Mouse (Mus musculus) MEL (cell line): ENCODE data around the gene Syn3. TPM values are rescaled to one million over a fixed set of nuclear protein-coding genes. Genes with fewer than 3 reads are reported as not detected.

ENCODE experiments used
- DNase-seq: peaks from one replicate; pipeline ENCODE4 v3.0.0; 2011; ENCODE audit warnings: low read depth, low spot score
- H3K27ac ChIP-seq: 2 replicates; pipeline ENCODE4 v1.5.1; 2012; ENCODE audit warnings: low read depth, mild to moderate bottlenecking, control low read depth, low read length, moderate library complexity; ENCODE audit not compliant: control insufficient read depth
- H3K27me3 ChIP-seq, 2 experiments: fragments of 150-350 bp in 1 of 2; sonication (generic) in 1 of 2; 2 replicates each; pipeline ENCODE4 v1.6.1; 2012; ENCODE audit warnings: low read length in 2 of 2, mild to moderate bottlenecking in 2 of 2, improper control_type of control experiment in 1 of 2, moderate library complexity in 1 of 2; ENCODE audit not compliant: insufficient read depth in 2 of 2, control insufficient read depth in 1 of 2
- H3K36me3 ChIP-seq, 2 experiments: 2 replicates each; pipeline ENCODE4 v1.6.1; 2012 to 2014; ENCODE audit warnings: low read length in 2 of 2, improper control_type of control experiment in 1 of 2, inconsistent platforms in 1 of 2, mild to moderate bottlenecking in 1 of 2; ENCODE audit not compliant: insufficient read depth in 2 of 2, control insufficient read depth in 1 of 2
- H3K4me1 ChIP-seq, 2 experiments: fragments of 150-350 bp in 1 of 2; sonication (generic) in 1 of 2; 2 replicates each; pipeline ENCODE4 v1.6.1; 2012; ENCODE audit warnings: low read length in 2 of 2, improper control_type of control experiment in 1 of 2, mild to moderate bottlenecking in 1 of 2; ENCODE audit not compliant: insufficient read depth in 2 of 2, control insufficient read depth in 1 of 2
- H3K4me3 ChIP-seq, 2 experiments: fragments of 150-350 bp in 1 of 2; sonication (generic) in 1 of 2; 2 replicates each; pipeline ENCODE4 v1.5.1; 2012; ENCODE audit warnings: low read depth in 2 of 2, low read length in 2 of 2, mild to moderate bottlenecking in 2 of 2, moderate library complexity in 2 of 2, control low read depth in 1 of 2, improper control_type of control experiment in 1 of 2; ENCODE audit not compliant: control insufficient read depth in 1 of 2, insufficient read depth in 1 of 2
- H3K79me2 ChIP-seq: 2 replicates; pipeline ENCODE4 v1.6.1; 2012; ENCODE audit warnings: mild to moderate bottlenecking, low read length, moderate library complexity; ENCODE audit not compliant: control insufficient read depth, poor library complexity, insufficient read depth
- H3K9ac ChIP-seq: 2 replicates; pipeline ENCODE4 v1.6.1; 2012; ENCODE audit warnings: low read depth, mild to moderate bottlenecking, control low read depth, low read length, moderate library complexity; ENCODE audit not compliant: control insufficient read depth, poor library complexity, severe bottlenecking
- H3K9me3 ChIP-seq: fragments of 150-350 bp; sonication (generic); replicated peaks from 2 replicates; pipeline ENCODE4 v1.6.1; 2012; ENCODE audit warnings: mild to moderate bottlenecking, low read length, improper control_type of control experiment, moderate library complexity; ENCODE audit not compliant: insufficient read depth
- CTCF ChIP-seq, 3 experiments: IDR thresholded peaks in 2 of 3; conservative IDR thresholded peaks in 1 of 3; 2 replicates each; pipeline ENCODE4 v1.5.1; 2011 to 2012; ENCODE audit warnings: low read length in 3 of 3, low read depth in 2 of 3, mild to moderate bottlenecking in 2 of 3, improper control_type of control experiment in 1 of 3, inconsistent platforms in 1 of 3, mixed read lengths in 1 of 3, moderate library complexity in 1 of 3; ENCODE audit not compliant: control insufficient read depth in 1 of 3, insufficient read depth in 1 of 3, poor library complexity in 1 of 3, severe bottlenecking in 1 of 3
- E2F4 ChIP-seq: IDR thresholded peaks from 2 replicates; pipeline ENCODE4 v1.6.1; 2011; ENCODE audit warnings: low read depth, low read length, improper control_type of control experiment, borderline replicate concordance
- ELF1 ChIP-seq: IDR thresholded peaks from 2 replicates; pipeline ENCODE4 v1.6.1; 2014; ENCODE audit warnings: low read depth, mild to moderate bottlenecking, inconsistent platforms, low read length, improper control_type of control experiment, moderate library complexity
- EP300 ChIP-seq, 2 experiments: IDR thresholded peaks; 2 replicates each; pipeline ENCODE4 v1.6.1; 2011; ENCODE audit warnings: improper control_type of control experiment in 2 of 2, low read length in 2 of 2, low read depth in 1 of 2, mild to moderate bottlenecking in 1 of 2
- ETS1 ChIP-seq: IDR thresholded peaks from 2 replicates; pipeline ENCODE4 v1.6.1; 2012; ENCODE audit warnings: low read depth, mild to moderate bottlenecking, inconsistent platforms, low read length, improper control_type of control experiment, moderate library complexity
- GABPA ChIP-seq: IDR thresholded peaks from 2 replicates; pipeline ENCODE4 v1.6.1; 2012; ENCODE audit warnings: low read depth, mild to moderate bottlenecking, inconsistent platforms, low read length, improper control_type of control experiment, moderate library complexity
- GATA1 ChIP-seq: IDR thresholded peaks from 2 replicates; pipeline ENCODE4 v1.6.1; 2011; ENCODE audit warnings: low read depth, low read length, improper control_type of control experiment
- KAT2A ChIP-seq: conservative IDR thresholded peaks from 2 replicates; pipeline ENCODE4 v1.6.1; 2012; ENCODE audit warnings: low read depth, low read length, improper control_type of control experiment, inconsistent platforms
- MAFK ChIP-seq: IDR thresholded peaks from 2 replicates; pipeline ENCODE4 v1.6.1; 2011; ENCODE audit warnings: low read depth, mild to moderate bottlenecking, low read length, improper control_type of control experiment, borderline replicate concordance
- MAZ ChIP-seq: IDR thresholded peaks from 2 replicates; pipeline ENCODE4 v1.6.1; 2012; ENCODE audit warnings: low read depth, mild to moderate bottlenecking, inconsistent platforms, low read length, improper control_type of control experiment
- MYB ChIP-seq: IDR thresholded peaks from 2 replicates; pipeline ENCODE4 v1.6.1; 2011; ENCODE audit warnings: mild to moderate bottlenecking, low read depth, low read length, improper control_type of control experiment
- POLR2A ChIP-seq, 2 experiments: IDR thresholded peaks; 2 replicates each; pipeline ENCODE4 v1.6.1; 2011 to 2012; ENCODE audit warnings: low read length in 2 of 2, mild to moderate bottlenecking in 2 of 2, control low read depth in 1 of 2, improper control_type of control experiment in 1 of 2, low read depth in 1 of 2, moderate library complexity in 1 of 2; ENCODE audit not compliant: control insufficient read depth in 1 of 2, insufficient read depth in 1 of 2, poor library complexity in 1 of 2
- POLR2AphosphoS5 ChIP-seq: IDR thresholded peaks from 2 replicates; pipeline ENCODE4 v1.6.1; 2012; ENCODE audit warnings: low read depth, borderline replicate concordance, mild to moderate bottlenecking, inconsistent platforms, low read length, moderate library complexity, mixed read lengths
- RAD21 ChIP-seq: IDR thresholded peaks from 2 replicates; pipeline ENCODE4 v1.6.1; 2011; ENCODE audit warnings: mild to moderate bottlenecking, low read depth, low read length, improper control_type of control experiment
- RCOR1 ChIP-seq: IDR thresholded peaks from 2 replicates; pipeline ENCODE4 v1.6.1; 2012; ENCODE audit warnings: low read depth, mild to moderate bottlenecking, inconsistent platforms, low read length, improper control_type of control experiment
- SIN3A ChIP-seq: IDR thresholded peaks from 2 replicates; pipeline ENCODE4 v1.6.1; 2012; ENCODE audit warnings: low read length, improper control_type of control experiment, inconsistent platforms
- SMC3 ChIP-seq: IDR thresholded peaks from 2 replicates; pipeline ENCODE4 v1.6.1; 2011; ENCODE audit warnings: low read depth, low read length, improper control_type of control experiment
- TCF12 ChIP-seq: IDR thresholded peaks from 2 replicates; pipeline ENCODE4 v1.6.1; 2014; ENCODE audit warnings: low read depth, mild to moderate bottlenecking, inconsistent platforms, low read length, improper control_type of control experiment, moderate library complexity
- USF2 ChIP-seq, 2 experiments: IDR thresholded peaks; 2 replicates each; pipeline ENCODE4 v1.6.1; 2011 to 2012; ENCODE audit warnings: improper control_type of control experiment in 2 of 2, low read length in 2 of 2, borderline replicate concordance in 1 of 2, inconsistent platforms in 1 of 2, low read depth in 1 of 2, mild to moderate bottlenecking in 1 of 2; ENCODE audit not compliant: insufficient read depth in 1 of 2
- ZC3H11A ChIP-seq: IDR thresholded peaks from 2 replicates; pipeline ENCODE4 v1.6.1; 2012; ENCODE audit warnings: low read depth, mild to moderate bottlenecking, inconsistent platforms, low read length, improper control_type of control experiment
- ZKSCAN1 ChIP-seq: IDR thresholded peaks from 2 replicates; pipeline ENCODE4 v1.6.1; 2012; ENCODE audit warnings: low read depth, mild to moderate bottlenecking, inconsistent platforms, low read length, improper control_type of control experiment, moderate library complexity
- ZNF384 ChIP-seq: IDR thresholded peaks from 2 replicates; pipeline ENCODE4 v1.6.1; 2012; ENCODE audit warnings: low read depth, mild to moderate bottlenecking, inconsistent platforms, low read length, improper control_type of control experiment
- polyA plus RNA-seq, 2 experiments: library from polyadenylated mRNA; stranded (reverse) in 1 of 2; unstranded in 1 of 2; fragments of >175 nt in 1 of 2; fragments of >200 nt in 1 of 2; gene quantifications; 2 replicates each; pipeline versions ENCODE4 v1.2.1 to v1.2.4; 2012; ENCODE audit warnings: low replicate concordance in 2 of 2, low read depth in 1 of 2; ENCODE audit not compliant: insufficient read length in 2 of 2, insufficient read depth in 1 of 2, missing spikeins in 1 of 2
- total RNA-seq: library from RNA; depleted of rRNA; stranded (reverse); fragments of 300-350 nt; gene quantifications from 2 replicates; pipeline ENCODE4 v1.2.3, GENCODE M21; 2012

The Syn3 gene
- total and polyA plus RNA-seq, 3 experiments, result 0.06 TPM; not detected in 2

DNA sequence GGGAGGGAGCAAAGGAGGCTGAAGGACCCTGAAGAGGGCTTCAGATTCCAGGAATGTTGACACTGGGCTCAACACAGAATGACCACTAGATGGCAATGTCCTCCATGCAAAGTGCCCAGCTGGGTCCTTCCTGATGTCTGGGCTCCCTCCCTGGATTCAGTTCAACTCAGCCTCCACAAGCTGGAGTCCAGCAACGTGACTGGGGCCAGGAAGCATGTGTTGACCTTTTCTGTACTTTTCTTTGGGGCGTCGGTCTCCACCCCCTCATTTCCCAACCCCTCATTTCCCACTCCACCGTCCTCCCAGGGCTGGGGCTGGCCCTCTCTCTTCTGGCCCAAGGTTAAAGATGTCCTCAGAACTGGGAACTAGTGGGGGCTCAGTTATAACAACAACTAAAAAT lies 433.8 kb downstream of the Syn3 start:
- Histone ChIP-seq H3K9ac (no peak overlapping the region), H3K27me3 (no peaks in the 10 kb centered on the region), H3K4me3 (no peak overlapping the region), H3K9me3 (no peaks in the 10 kb centered on the region), H3K4me1 (no peaks in the 10 kb centered on the region), H3K36me3 (no peaks in the 10 kb centered on the region), H3K79me2 (no peaks in the 10 kb centered on the region), H3K27ac (no peak overlapping the region)
- peak; percentile 47 for DNase-seq
- TF ChIP-seq MAZ (no peak), RAD21 (peak; percentile 82), E2F4 (no peak), GABPA (no peak), MAFK (no peak), TCF12 (no peak), SMC3 (peak; percentile 73), ZNF384 (no peak), ETS1 (no peak), ZC3H11A (peak; percentile 54; the same call in 1 of the 2 replicates), MYB (no peak), CTCF (IDR thresholded peaks at IDR 0.05 in 2 of 3, conservative IDR thresholded peaks at IDR 0.05 in 1 of 3; ENCODE audit: control insufficient read depth in 1 of 3, insufficient read depth in 1 of 3, low read depth in 2 of 3, low read length in 3 of 3, poor library complexity in 1 of 3, severe bottlenecking in 1 of 3) (peak; percentile 79 to 91 (median 83)), USF2 (IDR thresholded peaks at IDR 0.05; ENCODE audit: borderline replicate concordance in 1 of 2, insufficient read depth in 1 of 2, low read depth in 1 of 2, low read length in 2 of 2) (no peak), ELF1 (no peak), POLR2AphosphoS5 (no peak), ZKSCAN1 (no peak), GATA1 (no peak)

DNA sequence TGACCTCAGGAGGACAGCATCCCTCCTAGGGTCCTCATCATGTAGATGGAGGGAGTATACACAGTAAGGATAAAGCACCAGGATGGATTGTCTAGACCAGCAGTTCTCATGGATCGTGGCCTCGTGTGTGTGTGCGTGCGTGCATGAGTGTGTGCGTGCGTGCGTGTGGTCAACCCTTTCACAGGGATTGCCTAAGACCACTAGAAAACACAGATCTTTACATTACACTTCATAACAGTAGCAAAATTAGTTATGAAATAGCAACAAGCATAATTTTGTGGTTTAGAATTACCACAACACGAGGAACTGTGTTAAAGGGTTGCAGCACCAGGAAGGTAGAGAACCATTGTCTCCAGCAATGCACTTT lies 435.7 kb downstream of the Syn3 start:
- no peaks in the 10 kb centered on the region for H3K9me3 ChIP-seq
- no peak for DNase-seq
- no peak for TF ChIP-seq KAT2A
- no peak for TF ChIP-seq SIN3A
- no peak for TF ChIP-seq RCOR1
- TF ChIP-seq ELF1, result no peak
- no peak for TF ChIP-seq POLR2A (IDR thresholded peaks at IDR 0.05; ENCODE audit: control insufficient read depth in 1 of 2, insufficient read depth in 1 of 2, low read depth in 1 of 2, low read length in 2 of 2, poor library complexity in 1 of 2)
- TF ChIP-seq MYB, result no peak
- TF ChIP-seq EP300 (IDR thresholded peaks at IDR 0.05; ENCODE audit: low read depth in 1 of 2, low read length in 2 of 2), result no peak
- TF ChIP-seq POLR2AphosphoS5, result no peak

More for the DNA sequence above, 435.7 kb downstream of the Syn3 start:
- H3K4me1 ChIP-seq, result no peaks in the 10 kb centered on the region
- no peak overlapping the region for H3K4me3 ChIP-seq
- H3K27me3 ChIP-seq, result no peaks in the 10 kb centered on the region
- H3K27ac ChIP-seq, result no peak overlapping the region
- no peak overlapping the region for H3K9ac ChIP-seq
- H3K79me2 ChIP-seq, result no peaks in the 10 kb centered on the region
- H3K36me3 ChIP-seq, result no peaks in the 10 kb centered on the region
